Mouse (Mus musculus): ENCODE results near the gene Ccdc74a.

- TF ChIP-seq CTCF (IDR thresholded peaks at IDR 0.05; ENCODE audit: low read depth, low read length) (no peak), GATA1 (IDR thresholded peaks at IDR 0.05; ENCODE audit: borderline replicate concordance, low read length) (no peak), TAL1 (conservative IDR thresholded peaks at IDR 0.05; ENCODE audit: low read depth, low read length) (no peak), POLR2AphosphoS5 (IDR thresholded peaks at IDR 0.05; ENCODE audit: insufficient replicate concordance, low read depth, low read length) (no peak)
Measured at GRCm38 (mm10) chr16:17647156-17647555, 886 bp downstream of the Ccdc74a start.

Data from G1E (cell line).